Mouse (Mus musculus) intestine, embryonic 14.5 days (tissue): Measurements from ENCODE around the gene A030005K14Rik. TPM values are rescaled to one million over a fixed set of nuclear protein-coding genes. Genes with fewer than 3 reads are reported as not detected.

Experiments
- ATAC-seq: fragments of 200-750 bp; cut with Nextera tagmentation; replicated peaks from 2 replicates; pipeline ENCODE4 v1.8.0; 2017; ENCODE audit warnings: low read depth, moderate number of reproducible peaks, moderate TSS enrichment, moderate library complexity; ENCODE audit not compliant: low FRiP score, low TSS enrichment
- DNase-seq: peaks from one replicate; pipeline ENCODE4 v3.0.0-alpha.2; 2018; ENCODE audit warnings: low spot score
- H3K27ac ChIP-seq: fragments of 300-500 bp; sonication (generic); 2 replicates; pipeline ENCODE4 v1.5.1; 2014; ENCODE audit warnings: low read depth, mild to moderate bottlenecking, control low read depth
- H3K27me3 ChIP-seq: fragments of 300-500 bp; sonication (generic); replicated peaks from 2 replicates; pipeline ENCODE4 v1.6.1; 2014; ENCODE audit warnings: low read length, control low read depth; ENCODE audit not compliant: control insufficient read depth, insufficient read depth
- H3K36me3 ChIP-seq: fragments of 300-500 bp; sonication (generic); 2 replicates; pipeline ENCODE4 v1.6.1; 2014; ENCODE audit warnings: low read length, control low read depth; ENCODE audit not compliant: control insufficient read depth, insufficient read depth
- H3K4me1 ChIP-seq: fragments of 300-500 bp; sonication (generic); replicated peaks from 2 replicates; pipeline ENCODE4 v1.6.1; 2014; ENCODE audit warnings: low read length, control low read depth, mixed read lengths; ENCODE audit not compliant: control insufficient read depth, insufficient read depth
- H3K4me2 ChIP-seq: fragments of 300-500 bp; sonication (generic); 2 replicates; pipeline ENCODE4 v1.6.1; 2014; ENCODE audit warnings: low read length
- H3K4me3 ChIP-seq: fragments of 300-500 bp; sonication (generic); 2 replicates; pipeline ENCODE4 v1.5.1; 2014; ENCODE audit warnings: low read depth, low read length, control low read depth, mixed read lengths
- H3K9ac ChIP-seq: fragments of 300-500 bp; sonication (generic); 2 replicates; pipeline ENCODE4 v1.6.1; 2014; ENCODE audit warnings: mild to moderate bottlenecking, low read length
- H3K9me3 ChIP-seq: fragments of 300-500 bp; sonication (generic); 2 replicates; pipeline ENCODE4 v1.6.1; 2016; ENCODE audit warnings: low read length, control low read depth; ENCODE audit not compliant: control insufficient read depth
- WGBS: fragments of 180-500 bp; shearing (Covaris S2); extraction: QIAGEN DNeasy Blood & Tissue Kit; methylation state at CpG from one replicate; pipeline ENCODE4 v1.1.7; 2014; 5-methylcytosine and 5-hydroxymethylcytosine counted together
- polyA plus RNA-seq: library from polyadenylated mRNA; unstranded; fragments of >200 nt; fragmentation: Nextera tagmentation; extraction: Ambion mirVana; gene quantifications from 2 replicates; pipeline ENCODE4 v1.2.1, GENCODE M21; 2014

The A030005K14Rik gene
- polyA plus RNA-seq, 1 experiment from 2014 or later, result not detected

GRCm38 (mm10) chr1:83044882-83045427, 14.2 kb downstream of the A030005K14Rik start, which contains the start of gene Gm47969:
Gene Gm47969, plus strand, starts transcription at chr1:83044932.
- no peak within 1 kb of the TSS for H3K9ac ChIP-seq
- no peak within 1 kb of the TSS for H3K4me2 ChIP-seq
- H3K36me3 ChIP-seq, result no peaks in the 10 kb centered on the region
- ATAC-seq, result no peak
- H3K27me3 ChIP-seq, result no peaks in the 10 kb centered on the region
- DNase-seq, result no peak
- H3K9me3 ChIP-seq, result no peaks in the 10 kb centered on the region
- no peaks in the 10 kb centered on the region for H3K4me1 ChIP-seq
- H3K4me3 ChIP-seq, result no peak within 1 kb of the TSS
- no peak within 1 kb of the TSS for H3K27ac ChIP-seq
- WGBS, result 72% methylated on average over 5 of the region's 5 CpGs

GRCm38 (mm10) chr1:83042380-83042779, 16.8 kb downstream of the A030005K14Rik start, which contains the start of gene Krtap28-10:
Gene Krtap28-10, minus strand, starts transcription at chr1:83042480.
- no peaks in the 10 kb centered on the region for H3K27me3 ChIP-seq
- no peak within 1 kb of the TSS for H3K9ac ChIP-seq
- H3K4me1 ChIP-seq, result no peaks in the 10 kb centered on the region
- ATAC-seq (no peak), DNase-seq (no peak)
- H3K4me2 ChIP-seq, result no peak within 1 kb of the TSS
- H3K4me3 ChIP-seq, result no peak within 1 kb of the TSS
- no peaks in the 10 kb centered on the region for H3K36me3 ChIP-seq
- H3K9me3 ChIP-seq, result no peaks in the 10 kb centered on the region
- H3K27ac ChIP-seq, result no peak within 1 kb of the TSS
- WGBS, result 87% methylated on average over 2 of the region's 2 CpGs

- H3K27me3 ChIP-seq, result no peaks in the 10 kb centered on the region
- ATAC-seq, result 0 out of 2 replicates have a peak, but pooled peaks have one; percentile 18
- no peak overlapping the region for H3K27ac ChIP-seq
- DNase-seq, result peak; percentile 56
- no peaks in the 10 kb centered on the region for H3K9me3 ChIP-seq
- no peak overlapping the region for H3K9ac ChIP-seq
- no peaks in the 10 kb centered on the region for H3K4me1 ChIP-seq
- H3K4me2 ChIP-seq, result no peak overlapping the region
- no peak overlapping the region for H3K4me3 ChIP-seq
- WGBS, result 72% methylated on average over 4 of the region's 4 CpGs
- H3K36me3 ChIP-seq, result no peaks in the 10 kb centered on the region
These were observed 20.1 kb downstream of the A030005K14Rik start for GRCm38 (mm10) chr1:83039080-83039479.

- H3K27ac ChIP-seq, result no peak within 1 kb of the TSS
- H3K9me3 ChIP-seq, result no peaks in the 10 kb centered on the region
- H3K9ac ChIP-seq, result peak within 1 kb of the TSS; percentile 50
- no peaks in the 10 kb centered on the region for H3K27me3 ChIP-seq
- peak within 1 kb of the TSS; percentile 52 for H3K4me3 ChIP-seq
- no peaks in the 10 kb centered on the region for H3K36me3 ChIP-seq
- no peaks in the 10 kb centered on the region for H3K4me1 ChIP-seq
- WGBS, result 1% methylated on average over 25 of the region's 25 CpGs
- H3K4me2 ChIP-seq, result peak within 1 kb of the TSS; percentile 74
- DNase-seq (peak; percentile 70), ATAC-seq (peak; percentile 69; the same call in 1 of the 2 replicates)
These were observed 21.0 kb downstream of the A030005K14Rik start, which contains the start of gene Slc19a3 for GRCm38 (mm10) chr1:83038109-83038672. Gene Slc19a3, minus strand, starts transcription at chr1:83038448.

- 73% methylated on average over 11 of the region's 11 CpGs for WGBS
These were observed 22.1 kb downstream of the A030005K14Rik start for GRCm38 (mm10) chr1:83036892-83037667.

GRCm38 (mm10) chr1:83034509-83034908, 24.7 kb downstream of the A030005K14Rik start:
- H3K36me3 ChIP-seq, result no peaks in the 10 kb centered on the region
- DNase-seq, result no peak
- H3K4me2 ChIP-seq, result no peak overlapping the region
- H3K27ac ChIP-seq, result no peak overlapping the region
- WGBS, result 64% methylated on average over 5 of the region's 5 CpGs
- no peaks in the 10 kb centered on the region for H3K27me3 ChIP-seq
- no peaks in the 10 kb centered on the region for H3K4me1 ChIP-seq
- no peaks in the 10 kb centered on the region for H3K9me3 ChIP-seq
- H3K9ac ChIP-seq, result no peak overlapping the region
- no peak overlapping the region for H3K4me3 ChIP-seq
- ATAC-seq, result no peak

More at GRCm38 (mm10) chr1:83036892-83037667, 22.1 kb downstream of the A030005K14Rik start:
- Histone ChIP-seq H3K4me3 (no peak overlapping the region), H3K4me2 (no peak overlapping the region), H3K27ac (no peak overlapping the region), H3K4me1 (no peaks in the 10 kb centered on the region), H3K27me3 (no peaks in the 10 kb centered on the region), H3K9me3 (no peaks in the 10 kb centered on the region), H3K36me3 (no peaks in the 10 kb centered on the region), H3K9ac (no peak overlapping the region)
- no peak; the same call in 1 of the 2 replicates for ATAC-seq
- DNase-seq, result no peak

- Histone ChIP-seq H3K36me3 (no peaks in the 10 kb centered on the region), H3K4me1 (no peaks in the 10 kb centered on the region), H3K9ac (no peak overlapping the region), H3K9me3 (no peaks in the 10 kb centered on the region), H3K27me3 (no peaks in the 10 kb centered on the region), H3K4me3 (no peak overlapping the region), H3K4me2 (no peak overlapping the region), H3K27ac (no peak overlapping the region)
- DNase-seq (no peak), ATAC-seq (no peak)
- WGBS, result 76% methylated on average over 6 of the region's 6 CpGs
These were observed 26.7 kb downstream of the A030005K14Rik start for GRCm38 (mm10) chr1:83032508-83032907.

GRCm38 (mm10) chr1:83031950-83032349, 27.2 kb downstream of the A030005K14Rik start:
- ATAC-seq, result no peak
- no peaks in the 10 kb centered on the region for H3K27me3 ChIP-seq
- H3K4me3 ChIP-seq, result no peak overlapping the region
- H3K9me3 ChIP-seq, result no peaks in the 10 kb centered on the region
- no peak overlapping the region for H3K4me2 ChIP-seq
- H3K36me3 ChIP-seq, result no peaks in the 10 kb centered on the region
- 33% methylated on average over 1 of the region's 1 CpGs for WGBS
- no peak overlapping the region for H3K9ac ChIP-seq
- DNase-seq, result no peak
- no peaks in the 10 kb centered on the region for H3K4me1 ChIP-seq
- no peak overlapping the region for H3K27ac ChIP-seq
